Mouse (Mus musculus): ENCODE data around the gene Efcab5. TPM values are rescaled to one million over a fixed set of nuclear protein-coding genes. Genes with fewer than 3 reads are reported as not detected.

Efcab5 gene
- polyA plus RNA-seq, 1 experiment, result 1.1 TPM

DNA sequence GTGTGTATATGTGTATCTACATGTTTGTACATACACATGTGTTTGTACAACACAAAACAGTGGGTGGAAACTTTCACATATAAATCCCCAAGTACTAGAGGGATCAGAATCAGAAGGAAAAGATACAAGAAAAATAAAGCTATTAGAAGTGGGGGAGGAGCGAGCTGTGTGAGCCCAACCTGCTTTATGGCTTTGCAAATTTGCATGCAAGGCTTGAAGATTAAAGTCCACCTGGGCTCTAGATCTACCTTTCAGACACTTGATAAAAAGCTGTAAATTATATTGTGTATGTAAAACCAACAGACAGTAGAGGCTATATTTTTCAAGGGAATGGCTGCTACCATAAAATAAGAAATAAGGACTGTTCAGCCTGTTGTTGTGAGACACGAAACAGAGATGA lies 6.7 kb downstream of the Efcab5 start:
- H3K27ac ChIP-seq (ENCODE audit: control insufficient read depth, insufficient read depth, low read length), result no peak overlapping the region
- TF ChIP-seq CTCF (IDR thresholded peaks at IDR 0.05; ENCODE audit: borderline replicate concordance, control insufficient read depth, extremely low read depth, insufficient read depth, low read length, poor library complexity), result no peak
- no peak for TF ChIP-seq POLR2A (IDR thresholded peaks at IDR 0.05; ENCODE audit: control insufficient read depth, extremely low read depth, insufficient read depth, low read length, poor library complexity)
- 97% methylated on average over 2 of the region's 2 CpGs for WGBS
- H3K27me3 ChIP-seq (ENCODE audit: control insufficient read depth, insufficient read depth, low read length), result no peaks in the 10 kb centered on the region
- no peak overlapping the region for H3K4me3 ChIP-seq (ENCODE audit: control insufficient read depth, insufficient read depth, low read length)
- no peak for DNase-seq
- no peaks in the 10 kb centered on the region for H3K36me3 ChIP-seq (ENCODE audit: control insufficient read depth, insufficient read depth, low read length)
- H3K4me1 ChIP-seq (replicated peaks; ENCODE audit: control insufficient read depth, insufficient read depth, low read length), result peaks cover 5% of the 10 kb centered on the region

- Histone ChIP-seq H3K4me3 (ENCODE audit: control insufficient read depth, insufficient read depth, low read length) (no peak overlapping the region), H3K27ac (ENCODE audit: control insufficient read depth, insufficient read depth, low read length) (no peak overlapping the region), H3K4me1 (replicated peaks; ENCODE audit: control insufficient read depth, insufficient read depth, low read length) (peaks cover 5% of the 10 kb centered on the region), H3K27me3 (ENCODE audit: control insufficient read depth, insufficient read depth, low read length) (no peaks in the 10 kb centered on the region), H3K36me3 (ENCODE audit: control insufficient read depth, insufficient read depth, low read length) (no peaks in the 10 kb centered on the region)
- TF ChIP-seq CTCF (IDR thresholded peaks at IDR 0.05; ENCODE audit: borderline replicate concordance, control insufficient read depth, extremely low read depth, insufficient read depth, low read length, poor library complexity), result no peak
- no peak for TF ChIP-seq POLR2A (IDR thresholded peaks at IDR 0.05; ENCODE audit: control insufficient read depth, extremely low read depth, insufficient read depth, low read length, poor library complexity)
- DNase-seq, result no peak
- WGBS, result 90% methylated on average over 5 of the region's 5 CpGs
Measured at GRCm38 (mm10) chr11:77181528-77181927, 7.2 kb downstream of the Efcab5 start.

DNA sequence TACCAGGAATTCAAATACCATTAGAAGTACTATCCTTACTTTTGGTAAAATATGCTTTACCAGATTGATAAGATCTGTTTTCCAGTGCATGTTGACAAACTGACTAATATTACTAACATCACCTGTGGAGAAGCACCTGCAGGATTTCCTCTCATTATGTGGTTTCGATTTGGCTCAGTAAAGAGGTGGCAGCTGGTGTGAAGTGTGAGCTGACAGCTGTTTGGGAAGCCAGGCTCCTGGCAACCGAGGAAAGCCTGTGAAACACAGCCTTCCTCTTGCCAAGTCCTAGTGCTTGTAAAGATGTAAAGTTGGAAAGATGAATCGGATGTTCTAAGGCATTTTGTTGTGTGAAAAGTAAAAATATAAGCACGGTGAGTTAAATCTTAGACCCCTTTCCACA lies 7.9 kb downstream of the Efcab5 start:
- no peak overlapping the region for H3K4me3 ChIP-seq (ENCODE audit: control insufficient read depth, insufficient read depth, low read length)
- no peak overlapping the region for H3K27ac ChIP-seq (ENCODE audit: control insufficient read depth, insufficient read depth, low read length)
- no peaks in the 10 kb centered on the region for H3K27me3 ChIP-seq (ENCODE audit: control insufficient read depth, insufficient read depth, low read length)
- no peaks in the 10 kb centered on the region for H3K36me3 ChIP-seq (ENCODE audit: control insufficient read depth, insufficient read depth, low read length)
- DNase-seq, result peak; percentile 27
- H3K4me1 ChIP-seq (replicated peaks; ENCODE audit: control insufficient read depth, insufficient read depth, low read length), result peaks cover 5% of the 10 kb centered on the region
- 40% methylated on average over 4 of the region's 4 CpGs for WGBS
- TF ChIP-seq CTCF (IDR thresholded peaks at IDR 0.05; ENCODE audit: borderline replicate concordance, control insufficient read depth, extremely low read depth, insufficient read depth, low read length, poor library complexity), result no peak

DNA sequence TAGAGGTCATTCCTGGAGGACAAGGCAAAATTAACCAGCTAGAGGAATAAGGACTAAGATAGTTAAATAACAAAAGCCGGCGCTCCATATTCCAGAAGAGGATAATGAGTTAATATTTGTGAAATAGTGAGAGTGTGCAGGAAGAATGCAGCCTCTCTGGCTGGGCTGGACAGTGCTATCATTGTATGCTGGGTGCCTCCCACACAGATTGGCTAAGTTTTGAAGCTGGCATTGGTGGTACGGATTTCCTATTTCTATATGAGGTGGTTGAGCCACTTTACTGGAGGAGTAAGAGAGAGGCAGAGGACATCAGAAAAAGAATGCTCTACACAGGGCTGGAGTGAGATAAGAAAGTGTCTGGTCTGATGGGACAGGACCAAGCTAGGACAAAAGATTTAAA lies 9.0 kb downstream of the Efcab5 start:
- 96% methylated on average over 3 of the region's 3 CpGs for WGBS
- Histone ChIP-seq H3K27me3 (ENCODE audit: control insufficient read depth, insufficient read depth, low read length) (no peaks in the 10 kb centered on the region), H3K4me3 (ENCODE audit: control insufficient read depth, insufficient read depth, low read length) (no peak overlapping the region), H3K4me1 (replicated peaks; ENCODE audit: control insufficient read depth, insufficient read depth, low read length) (peaks cover 5% of the 10 kb centered on the region), H3K27ac (ENCODE audit: control insufficient read depth, insufficient read depth, low read length) (no peak overlapping the region), H3K36me3 (ENCODE audit: control insufficient read depth, insufficient read depth, low read length) (no peaks in the 10 kb centered on the region)
- TF ChIP-seq CTCF (IDR thresholded peaks at IDR 0.05; ENCODE audit: borderline replicate concordance, control insufficient read depth, extremely low read depth, insufficient read depth, low read length, poor library complexity) (no peak), POLR2A (IDR thresholded peaks at IDR 0.05; ENCODE audit: control insufficient read depth, extremely low read depth, insufficient read depth, low read length, poor library complexity) (no peak)
- no peak for DNase-seq

- Histone ChIP-seq H3K4me3 (ENCODE audit: control insufficient read depth, insufficient read depth, low read length) (no peak overlapping the region), H3K36me3 (ENCODE audit: control insufficient read depth, insufficient read depth, low read length) (no peaks in the 10 kb centered on the region), H3K4me1 (replicated peaks; ENCODE audit: control insufficient read depth, insufficient read depth, low read length) (no peaks in the 10 kb centered on the region), H3K27ac (ENCODE audit: control insufficient read depth, insufficient read depth, low read length) (no peak overlapping the region), H3K27me3 (ENCODE audit: control insufficient read depth, insufficient read depth, low read length) (no peaks in the 10 kb centered on the region)
- whole genome bisulfite sequencing, result 93% methylated on average over 7 of the region's 7 CpGs
- TF ChIP-seq CTCF (IDR thresholded peaks at IDR 0.05; ENCODE audit: borderline replicate concordance, control insufficient read depth, extremely low read depth, insufficient read depth, low read length, poor library complexity) (no peak), POLR2A (IDR thresholded peaks at IDR 0.05; ENCODE audit: control insufficient read depth, extremely low read depth, insufficient read depth, low read length, poor library complexity) (no peak)
- DNase-seq, result no peak
Measured at GRCm38 (mm10) chr11:77174531-77174930, 14.2 kb downstream of the Efcab5 start.

- Histone ChIP-seq H3K27me3 (ENCODE audit: control insufficient read depth, insufficient read depth, low read length) (no peaks in the 10 kb centered on the region), H3K4me1 (replicated peaks; ENCODE audit: control insufficient read depth, insufficient read depth, low read length) (no peaks in the 10 kb centered on the region), H3K27ac (ENCODE audit: control insufficient read depth, insufficient read depth, low read length) (no peak overlapping the region), H3K4me3 (ENCODE audit: control insufficient read depth, insufficient read depth, low read length) (no peak overlapping the region), H3K36me3 (ENCODE audit: control insufficient read depth, insufficient read depth, low read length) (no peaks in the 10 kb centered on the region)
- no peak for DNase-seq
- 94% methylated on average over 4 of the region's 4 CpGs for WGBS
- no peak for TF ChIP-seq CTCF (IDR thresholded peaks at IDR 0.05; ENCODE audit: borderline replicate concordance, control insufficient read depth, extremely low read depth, insufficient read depth, low read length, poor library complexity)
- no peak for TF ChIP-seq POLR2A (IDR thresholded peaks at IDR 0.05; ENCODE audit: control insufficient read depth, extremely low read depth, insufficient read depth, low read length, poor library complexity)
Measured at GRCm38 (mm10) chr11:77173731-77174130, 15.0 kb downstream of the Efcab5 start.

GRCm38 (mm10) chr11:77160744-77161143 lies 28.0 kb downstream of the Efcab5 start:
- Histone ChIP-seq H3K4me1 (replicated peaks; ENCODE audit: control insufficient read depth, insufficient read depth, low read length) (peaks cover 2% of the 10 kb centered on the region; the same call in 1 of the 2 replicates), H3K36me3 (ENCODE audit: control insufficient read depth, insufficient read depth, low read length) (no peaks in the 10 kb centered on the region), H3K27me3 (ENCODE audit: control insufficient read depth, insufficient read depth, low read length) (no peaks in the 10 kb centered on the region), H3K27ac (ENCODE audit: control insufficient read depth, insufficient read depth, low read length) (no peak overlapping the region), H3K4me3 (ENCODE audit: control insufficient read depth, insufficient read depth, low read length) (no peak overlapping the region)
- DNase-seq, result no peak
- 69% methylated on average over 1 of the region's 1 CpGs for WGBS
- TF ChIP-seq CTCF (IDR thresholded peaks at IDR 0.05; ENCODE audit: borderline replicate concordance, control insufficient read depth, extremely low read depth, insufficient read depth, low read length, poor library complexity) (no peak), POLR2A (IDR thresholded peaks at IDR 0.05; ENCODE audit: control insufficient read depth, extremely low read depth, insufficient read depth, low read length, poor library complexity) (no peak)
